ENCODE assay signal across 21 mouse cellular contexts in genomic region chr1:33502890-33503289, GRCm38 (mm10).
DNase-seq lines count a peak whose midpoint lies in the region; ATAC-seq and TF ChIP-seq lines count a peak whose summit lies in the region.
"Had no signal": no experiment of that assay in that cellular context is flagged by ENCODE, and none has a peak within 500 bp of the region (broad histone marks: within the 10 kb centered on the region; RNA-seq: fewer than 3 reads in every experiment).

No protein-coding gene starts in this region.

- H3K9ac ChIP-seq in heart, adult 2 months (ENCODE audit: low read depth, low read length): no peak overlapping the region
- no peak overlapping the region for H3K9ac ChIP-seq in heart, embryonic 12.5 days
- H3K9ac ChIP-seq in kidney, postnatal 0 days (ENCODE audit: low read depth, low read length): no peak overlapping the region
- H3K9ac ChIP-seq: embryonic facial prominence, embryonic 12.5 days; forebrain, postnatal 0 days; hindbrain, embryonic 13.5 days; limb, embryonic 12.5 days; midbrain, embryonic 12.5 days; neural tube, embryonic 13.5 days had no signal

- H3K4me3 ChIP-seq in heart, adult 2 months: no peak overlapping the region
- no peak overlapping the region for H3K4me3 ChIP-seq in heart, embryonic 12.5 days
- no peak overlapping the region for H3K4me3 ChIP-seq in kidney, postnatal 0 days (replicated peaks; ENCODE audit: low read depth, low read length)
- no peak overlapping the region for H3K4me3 ChIP-seq in lung, adult 2 months (replicated peaks; ENCODE audit: extremely low read depth, low read depth, low read length)
- H3K4me3 ChIP-seq: embryonic facial prominence, embryonic 12.5 days; hindbrain, embryonic 13.5 days; limb, embryonic 12.5 days; midbrain, embryonic 12.5 days; neural tube, embryonic 13.5 days had no signal

- no peak for TF ChIP-seq CTCF in heart, adult 2 months (IDR thresholded peaks at IDR 0.05)
- no peak for TF ChIP-seq CTCF in kidney, postnatal 0 days (IDR thresholded peaks at IDR 0.05; ENCODE audit: low read depth)
- TF ChIP-seq CTCF in lung, adult 2 months (IDR thresholded peaks at IDR 0.05; ENCODE audit: insufficient read depth, low read length): no peak

- H3K9me3 ChIP-seq in heart, embryonic 12.5 days (replicated peaks): no peaks in the 10 kb centered on the region
- H3K9me3 ChIP-seq in kidney, postnatal 0 days (replicated peaks; ENCODE audit: low read length): no peaks in the 10 kb centered on the region
- H3K9me3 ChIP-seq: embryonic facial prominence, embryonic 12.5 days; hindbrain, embryonic 13.5 days; limb, embryonic 12.5 days; midbrain, embryonic 12.5 days; neural tube, embryonic 13.5 days had no signal

- no peak for TF ChIP-seq POLR2A in heart, adult 2 months (IDR thresholded peaks at IDR 0.05; ENCODE audit: insufficient read depth, low read depth, low read length)
- TF ChIP-seq POLR2A in lung, adult 2 months (IDR thresholded peaks at IDR 0.05; ENCODE audit: borderline replicate concordance, extremely low read depth, low read depth, low read length): no peak

- WGBS in heart, adult 2 months: 38% methylated on average over 7 of the region's 7 CpGs
- WGBS in heart, embryonic 12.5 days: 64% methylated on average over 7 of the region's 7 CpGs
- 47% methylated on average over 7 of the region's 7 CpGs for WGBS in kidney, postnatal 0 days
- WGBS in lung, adult 2 months: 30% methylated on average over 7 of the region's 7 CpGs

- intact Hi-C loops in heart, adult 2 months (cut with DNase I): no loop called here

- peak overlapping the region; percentile 7; the same call in 1 of the 2 replicates for H3K27ac ChIP-seq in heart, adult 2 months
- H3K27ac ChIP-seq in heart, embryonic 12.5 days (ENCODE audit: poor library complexity, severe bottlenecking): no peak overlapping the region
- no peak overlapping the region for H3K27ac ChIP-seq in kidney, postnatal 0 days
- H3K27ac ChIP-seq: embryonic facial prominence, embryonic 12.5 days; hindbrain, embryonic 13.5 days; limb, embryonic 12.5 days; midbrain, embryonic 12.5 days; neural tube, embryonic 13.5 days had no signal

- no peaks in the 10 kb centered on the region for H3K27me3 ChIP-seq in heart, adult 2 months (ENCODE audit: control insufficient read depth, insufficient read depth, low read length)
- no peaks in the 10 kb centered on the region for H3K27me3 ChIP-seq in heart, embryonic 12.5 days (replicated peaks)
- H3K27me3 ChIP-seq in kidney, postnatal 0 days (ENCODE audit: insufficient read depth, low read length): no peaks in the 10 kb centered on the region
- H3K27me3 ChIP-seq: CH12.LX; embryonic facial prominence, embryonic 12.5 days; hindbrain, embryonic 13.5 days; limb, embryonic 12.5 days; midbrain, embryonic 12.5 days; neural tube, embryonic 13.5 days had no signal

- no peaks in the 10 kb centered on the region; the same call in 1 of the 2 replicates for H3K36me3 ChIP-seq in heart, adult 2 months (ENCODE audit: control insufficient read depth, insufficient read depth, low read length)
- H3K36me3 ChIP-seq in heart, embryonic 12.5 days: 0 out of 2 replicates have a peak, but pooled peaks cover 3% of the 10 kb centered on the region
- H3K36me3 ChIP-seq in kidney, postnatal 0 days (ENCODE audit: insufficient read depth, low read length): no peaks in the 10 kb centered on the region
- H3K36me3 ChIP-seq: embryonic facial prominence, embryonic 12.5 days; hindbrain, embryonic 13.5 days; limb, embryonic 12.5 days; neural tube, embryonic 13.5 days had no signal

- no peaks in the 10 kb centered on the region for H3K79me2 ChIP-seq in heart, adult 2 months (replicated peaks; ENCODE audit: control insufficient read depth, insufficient read depth, low read length)

- H3K4me2 ChIP-seq in heart, embryonic 12.5 days: no peak overlapping the region
- no peak overlapping the region; the same call in 1 of the 2 replicates for H3K4me2 ChIP-seq in kidney, postnatal 0 days (ENCODE audit: low read length)
- H3K4me2 ChIP-seq: embryonic facial prominence, embryonic 12.5 days; hindbrain, embryonic 13.5 days; limb, embryonic 12.5 days; midbrain, embryonic 12.5 days; neural tube, embryonic 13.5 days had no signal

- DNase-seq in heart, adult 2 months: no peak
- peak; percentile 61 for DNase-seq in kidney, postnatal 0 days (ENCODE audit: low spot score)
- no peak for DNase-seq in kidney, adult 18-20 months
- peak; percentile 21 for DNase-seq in lung, postnatal 36 days
- no peak for DNase-seq in lung, adult 2 months
- DNase-seq in adrenal gland, adult (ENCODE audit: inconsistent age in 2 of 2, low spot score in 1 of 2): no peak
- DNase-seq: adrenal gland, adult 2 months; cerebellum, adult 18-20 months; forebrain, postnatal 0 days; gastrocnemius, postnatal 10 days; layer of hippocampus, adult 9-11 months; right cerebral cortex, postnatal 14 days had no signal

- ATAC-seq in heart, embryonic 12.5 days (ENCODE audit: insufficient number of reproducible peaks, low FRiP score): no peak
- no peak for ATAC-seq in kidney, postnatal 0 days (replicated peaks; ENCODE audit: low FRiP score, low read depth)
- ATAC-seq in neutrophil, adult 5-6 weeks (ENCODE audit: extremely low read depth, insufficient number of reproducible peaks, low FRiP score, poor library complexity, severe bottlenecking): peak; percentile 63
- ATAC-seq: forebrain, postnatal 0 days; intestine, postnatal 0 days had no signal

- TF ChIP-seq EP300 in heart, adult 2 months (IDR thresholded peaks at IDR 0.05; ENCODE audit: insufficient read depth, low read depth, low read length): no peak

- peaks cover 3% of the 10 kb centered on the region for H3K4me1 ChIP-seq in heart, adult 2 months (ENCODE audit: control insufficient read depth, insufficient read depth, low read length)
- H3K4me1 ChIP-seq in heart, embryonic 12.5 days (replicated peaks): 0 out of 2 replicates have a peak, but pooled peaks cover 8% of the 10 kb centered on the region
- no peaks in the 10 kb centered on the region for H3K4me1 ChIP-seq in kidney, postnatal 0 days (replicated peaks; ENCODE audit: insufficient read depth, low read length)
- H3K4me1 ChIP-seq in lung, adult 2 months (ENCODE audit: control insufficient read depth, insufficient read depth, low read length): no peaks in the 10 kb centered on the region
- H3K4me1 ChIP-seq: embryonic facial prominence, embryonic 12.5 days; hindbrain, embryonic 13.5 days; neural tube, embryonic 13.5 days had no signal

Comparison
In these comparisons a context has a peak if more than half of its experiments do, and no peak if none do; other contexts are left out.
1. DNase-seq: peak in kidney, postnatal 0 days (single experiment) and lung, postnatal 36 days (single experiment); none in heart, adult 2 months (0 of 2), kidney, adult 18-20 months (single experiment), lung, adult 2 months (single experiment) and adrenal gland, adult (0 of 2).